Mouse (Mus musculus) large intestine, adult 2 months (tissue): Measurements from ENCODE around the gene Efna5. TPM values are rescaled to one million over a fixed set of nuclear protein-coding genes. Genes with fewer than 3 reads are reported as not detected.

Source experiments
- DNase-seq: peaks from one replicate; pipeline ENCODE4 v3.0.0-alpha.2; 2012; ENCODE audit warnings: low read depth, low spot score
- WGBS: fragments of 180-500 bp; shearing (Covaris S2); methylation state at CpG from one replicate; pipeline ENCODE4 v1.1.7; 2018; 5-methylcytosine and 5-hydroxymethylcytosine counted together
- polyA plus RNA-seq: library from polyadenylated mRNA; depleted of rRNA; stranded (reverse); fragments of >200 nt; gene quantifications from 2 replicates; pipeline ENCODE4 v1.2.3, GENCODE M21; 2012

Efna5 gene
- polyA plus RNA-seq, 1 experiment: 0.88 TPM

GRCm38 (mm10) chr17:62676832-62677231 is 204.3 kb downstream of the Efna5 start:
- 85% methylated on average over 6 of the region's 6 CpGs for WGBS
- DNase-seq: no peak

- 36% methylated on average over 6 of the region's 6 CpGs for WGBS
- no peak for DNase-seq
These were observed 204.7 kb downstream of the Efna5 start for GRCm38 (mm10) chr17:62676409-62676808.

- no peak for DNase-seq
- 54% methylated on average over 5 of the region's 5 CpGs for WGBS
These were observed 205.3 kb downstream of the Efna5 start for GRCm38 (mm10) chr17:62675811-62676255.

GRCm38 (mm10) chr17:62672068-62672467 is 209.0 kb downstream of the Efna5 start:
- WGBS: 39% methylated on average over 8 of the region's 8 CpGs
- no peak for DNase-seq

- WGBS: 84% methylated on average over 6 of the region's 6 CpGs
- no peak for DNase-seq
These were observed 214.4 kb downstream of the Efna5 start for GRCm38 (mm10) chr17:62666761-62667160.

- 83% methylated on average over 7 of the region's 7 CpGs for WGBS
These were observed 215.3 kb downstream of the Efna5 start for GRCm38 (mm10) chr17:62665823-62666222.

GRCm38 (mm10) chr17:62664709-62665108 is 216.4 kb downstream of the Efna5 start:
- WGBS: 73% methylated on average over 2 of the region's 2 CpGs
- no peak for DNase-seq

More at GRCm38 (mm10) chr17:62665823-62666222, 215.3 kb downstream of the Efna5 start:
- DNase-seq: no peak

GRCm38 (mm10) chr17:62661801-62662200 is 219.3 kb downstream of the Efna5 start:
- no peak for DNase-seq
- WGBS: 62% methylated on average over 7 of the region's 7 CpGs

- 89% methylated on average over 14 of the region's 14 CpGs for WGBS
- DNase-seq: no peak
These were observed 221.5 kb downstream of the Efna5 start for GRCm38 (mm10) chr17:62659501-62660175.

GRCm38 (mm10) chr17:62657832-62658630 is 223.1 kb downstream of the Efna5 start:
- DNase-seq: no peak
- 62% methylated on average over 12 of the region's 12 CpGs for WGBS

GRCm38 (mm10) chr17:62657051-62657450 is 224.1 kb downstream of the Efna5 start:
- WGBS: 64% methylated on average over 7 of the region's 7 CpGs
- DNase-seq: no peak

- WGBS: 24% methylated on average over 7 of the region's 7 CpGs
- DNase-seq: no peak
These were observed 224.5 kb downstream of the Efna5 start for GRCm38 (mm10) chr17:62656591-62656990.

- 42% methylated on average over 16 of the region's 16 CpGs for WGBS
- no peak for DNase-seq
These were observed 225.2 kb downstream of the Efna5 start for GRCm38 (mm10) chr17:62655819-62656355.

GRCm38 (mm10) chr17:62652451-62652850 is 228.7 kb downstream of the Efna5 start:
- no peak for DNase-seq
- WGBS: 69% methylated on average over 6 of the region's 6 CpGs

- DNase-seq: no peak
- 66% methylated on average over 8 of the region's 8 CpGs for WGBS
These were observed 229.4 kb downstream of the Efna5 start for GRCm38 (mm10) chr17:62651696-62652095.

- DNase-seq: no peak
- WGBS: 89% methylated on average over 10 of the region's 10 CpGs
These were observed 231.7 kb downstream of the Efna5 start for GRCm38 (mm10) chr17:62649293-62649950.

- WGBS: 94% methylated on average over 8 of the region's 8 CpGs
- DNase-seq: no peak
These were observed 234.3 kb downstream of the Efna5 start for GRCm38 (mm10) chr17:62646836-62647235.

GRCm38 (mm10) chr17:62642447-62643145 is 238.5 kb downstream of the Efna5 start:
- 73% methylated on average over 12 of the region's 12 CpGs for WGBS
- DNase-seq: no peak

GRCm38 (mm10) chr17:62640654-62641053 is 240.5 kb downstream of the Efna5 start:
- DNase-seq: no peak
- WGBS: 85% methylated on average over 6 of the region's 6 CpGs

- no peak for DNase-seq
- 77% methylated on average over 7 of the region's 7 CpGs for WGBS
These were observed 244.2 kb downstream of the Efna5 start for GRCm38 (mm10) chr17:62636896-62637295.
